Mouse (Mus musculus): ENCODE results near the gene Plpp6. TPM values are rescaled to one million over a fixed set of nuclear protein-coding genes. Genes with fewer than 3 reads are reported as not detected.

The Plpp6 gene
- total RNA-seq (2014; rRNA removed; ENCODE audit: low replicate concordance) (8.8 and 13.0 TPM in 2 replicates), polyA plus RNA-seq (2015; fragmentation: Nextera tagmentation; extraction: Ambion mirVana) (4.4 and 5.5 TPM in 2 replicates)

DNA sequence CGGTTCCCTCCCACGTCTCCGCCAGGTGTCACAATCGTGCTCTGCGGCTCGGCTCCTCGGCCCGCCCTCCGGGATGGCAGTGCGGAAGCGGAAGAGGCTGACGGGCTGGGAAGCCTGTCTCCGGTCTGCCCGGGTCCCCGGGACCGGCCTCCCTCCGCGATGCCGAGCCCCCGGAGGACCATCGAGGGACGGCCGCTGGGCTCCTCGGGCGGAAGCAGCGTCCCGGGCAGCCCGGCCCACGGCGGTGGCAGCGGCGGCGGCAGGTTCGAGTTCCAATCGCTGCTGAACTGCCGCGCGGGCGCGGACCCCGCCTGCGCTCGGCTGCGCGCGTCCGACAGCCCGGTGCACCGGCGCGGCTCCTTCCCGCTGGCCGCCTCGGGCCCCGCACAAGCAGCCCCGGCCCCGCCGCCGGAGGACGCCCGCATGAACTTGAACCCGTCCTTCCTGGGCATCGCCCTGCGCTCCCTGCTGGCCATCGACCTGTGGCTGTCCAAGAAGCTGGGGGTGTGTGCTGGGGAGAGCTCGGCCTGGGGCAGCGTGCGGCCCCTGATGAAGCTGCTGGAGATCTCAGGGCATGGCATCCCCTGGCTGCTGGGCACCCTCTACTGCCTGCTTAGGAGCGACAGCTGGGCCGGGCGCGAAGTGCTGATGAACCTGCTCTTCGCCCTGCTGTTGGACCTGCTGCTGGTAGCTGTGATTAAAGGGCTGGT is at the start of gene Plpp6:
Plpp6 (plus strand) TSS at position 112 of the 710 bp plus-strand sequence.
- TF ChIP-seq CTCF (IDR thresholded peaks at IDR 0.05; ENCODE audit: low read depth) (peak; percentile 58), EP300 (IDR thresholded peaks at IDR 0.05; ENCODE audit: low read depth) (no peak)
- WGBS: under 1% methylated on average over 44 of the region's 73 CpGs

DNA sequence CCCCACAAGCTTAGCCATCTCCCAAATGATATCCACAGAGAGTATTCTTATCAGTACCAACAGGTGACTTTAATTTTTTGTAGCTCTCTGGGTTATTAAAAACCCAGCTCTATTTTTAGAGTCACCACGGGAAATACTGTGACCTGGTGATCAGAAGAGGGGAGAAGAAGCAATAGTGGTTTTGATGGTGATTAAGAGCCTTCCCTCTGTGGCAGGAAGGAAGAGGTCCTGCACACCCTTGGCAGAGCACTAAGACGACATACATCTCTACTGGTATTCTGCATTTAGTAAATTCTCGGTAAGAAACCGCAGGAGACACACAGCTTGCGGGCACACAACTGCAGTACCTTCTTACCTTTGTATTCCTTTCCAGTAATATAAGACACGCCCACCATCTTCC is 49.2 kb upstream of the Plpp6 start:
- Histone ChIP-seq H3K27ac (ENCODE audit: low read depth) (no peak overlapping the region), H3K9ac (replicated peaks; ENCODE audit: low read depth, low read length) (no peak overlapping the region), H3K9me3 (replicated peaks; ENCODE audit: control insufficient read depth, low read length) (no peaks in the 10 kb centered on the region), H3K27me3 (ENCODE audit: control insufficient read depth, insufficient read depth, low read length) (no peaks in the 10 kb centered on the region), H3K4me3 (ENCODE audit: low read depth, low read length) (no peak overlapping the region), H3K36me3 (replicated peaks; ENCODE audit: control insufficient read depth, insufficient read depth, low read length) (no peaks in the 10 kb centered on the region), H3K4me2 (ENCODE audit: low read depth, low read length) (no peak overlapping the region), H3K4me1 (ENCODE audit: control insufficient read depth, insufficient read depth) (no peaks in the 10 kb centered on the region)
- TF ChIP-seq CTCF (IDR thresholded peaks at IDR 0.05; ENCODE audit: low read depth): no peak
- no peak for TF ChIP-seq EP300 (IDR thresholded peaks at IDR 0.05; ENCODE audit: low read depth)
- 55% methylated on average over 6 of the region's 6 CpGs for WGBS
- no peak for ATAC-seq (ENCODE audit: insufficient read depth, low read depth)
- no peak for DNase-seq (ENCODE audit: low spot score)

More for the DNA sequence above, at the start of gene Plpp6:
- Histone ChIP-seq H3K27me3 (ENCODE audit: control insufficient read depth, insufficient read depth, low read length) (no peaks in the 10 kb centered on the region), H3K4me2 (ENCODE audit: low read depth, low read length) (peak within 1 kb of the TSS; percentile 77), H3K9ac (replicated peaks; ENCODE audit: low read depth, low read length) (peak within 1 kb of the TSS; percentile 92), H3K4me1 (ENCODE audit: control insufficient read depth, insufficient read depth) (peaks cover 19% of the 10 kb centered on the region), H3K27ac (ENCODE audit: low read depth) (peak within 1 kb of the TSS; percentile 96), H3K9me3 (replicated peaks; ENCODE audit: control insufficient read depth, low read length) (no peaks in the 10 kb centered on the region), H3K36me3 (replicated peaks; ENCODE audit: control insufficient read depth, insufficient read depth, low read length) (no peaks in the 10 kb centered on the region), H3K4me3 (ENCODE audit: low read depth, low read length) (peak within 1 kb of the TSS; percentile 97)
- peak; percentile 86 for ATAC-seq (ENCODE audit: insufficient read depth, low read depth)
- DNase-seq (ENCODE audit: low spot score): peak; percentile 60

DNA sequence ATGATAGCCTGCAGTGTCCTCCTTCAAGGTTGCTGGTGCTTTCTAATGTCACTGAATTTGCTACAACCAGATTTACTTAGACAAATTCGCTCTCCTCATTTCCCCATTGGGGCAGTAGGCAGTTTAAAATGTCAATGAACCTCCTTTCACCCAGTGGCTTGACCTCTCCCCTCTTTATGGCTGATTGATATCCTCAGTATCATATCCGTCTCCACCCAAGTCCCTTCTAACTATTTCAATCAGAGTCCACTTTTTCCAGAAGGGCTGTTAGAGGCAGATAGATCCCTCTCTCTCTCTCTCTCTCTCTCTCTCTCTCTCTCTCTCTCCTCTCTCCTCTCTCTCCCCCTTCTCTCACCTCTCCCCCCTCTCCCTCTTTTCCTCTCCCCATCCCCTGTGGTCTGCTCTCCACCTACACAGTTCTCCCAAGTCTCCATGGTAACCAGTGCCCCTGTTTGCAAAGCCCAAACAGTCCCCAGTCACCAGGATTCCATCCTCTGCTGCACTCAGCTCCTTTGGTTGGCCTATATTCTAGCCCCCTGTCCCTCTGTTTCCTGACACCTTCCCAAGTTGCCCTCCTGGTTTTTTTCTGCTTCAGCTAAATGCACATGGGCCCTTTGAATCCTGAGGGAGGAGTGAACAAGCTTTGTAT is 48.0 kb upstream of the Plpp6 start:
- Histone ChIP-seq H3K27ac (ENCODE audit: low read depth) (no peak overlapping the region), H3K4me2 (ENCODE audit: low read depth, low read length) (no peak overlapping the region), H3K36me3 (replicated peaks; ENCODE audit: control insufficient read depth, insufficient read depth, low read length) (no peaks in the 10 kb centered on the region), H3K27me3 (ENCODE audit: control insufficient read depth, insufficient read depth, low read length) (no peaks in the 10 kb centered on the region), H3K9ac (replicated peaks; ENCODE audit: low read depth, low read length) (no peak overlapping the region), H3K9me3 (replicated peaks; ENCODE audit: control insufficient read depth, low read length) (no peaks in the 10 kb centered on the region), H3K4me1 (ENCODE audit: control insufficient read depth, insufficient read depth) (no peaks in the 10 kb centered on the region), H3K4me3 (ENCODE audit: low read depth, low read length) (no peak overlapping the region)
- WGBS: 92% methylated on average over 2 of the region's 2 CpGs
- no peak for DNase-seq (ENCODE audit: low spot score)
- no peak for ATAC-seq (ENCODE audit: insufficient read depth, low read depth)
- no peak for TF ChIP-seq CTCF (IDR thresholded peaks at IDR 0.05; ENCODE audit: low read depth)
- TF ChIP-seq EP300 (IDR thresholded peaks at IDR 0.05; ENCODE audit: low read depth): no peak

DNA sequence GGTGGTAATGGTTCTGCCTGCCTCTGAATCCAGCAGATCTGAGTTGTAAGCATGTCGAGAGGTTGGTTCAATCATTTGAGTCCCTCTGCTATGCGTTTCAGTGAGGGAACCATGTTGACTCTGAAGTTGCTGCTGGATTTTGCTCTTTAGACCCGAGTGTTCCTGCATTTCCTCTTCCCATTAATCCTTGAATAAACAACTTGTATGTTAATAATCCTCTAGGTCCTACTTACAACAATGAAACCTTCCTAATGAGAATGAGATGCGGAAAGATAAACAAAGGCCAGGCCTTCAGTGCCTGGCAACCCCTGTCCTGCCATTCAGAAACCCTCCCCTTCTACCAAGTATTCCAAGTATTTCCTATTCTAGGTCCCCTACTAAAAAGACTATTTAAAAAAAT is 47.3 kb upstream of the Plpp6 start:
- Histone ChIP-seq H3K4me3 (ENCODE audit: low read depth, low read length) (no peak overlapping the region), H3K27me3 (ENCODE audit: control insufficient read depth, insufficient read depth, low read length) (no peaks in the 10 kb centered on the region), H3K4me2 (ENCODE audit: low read depth, low read length) (no peak overlapping the region), H3K36me3 (replicated peaks; ENCODE audit: control insufficient read depth, insufficient read depth, low read length) (no peaks in the 10 kb centered on the region), H3K9ac (replicated peaks; ENCODE audit: low read depth, low read length) (no peak overlapping the region), H3K27ac (ENCODE audit: low read depth) (no peak overlapping the region), H3K4me1 (ENCODE audit: control insufficient read depth, insufficient read depth) (no peaks in the 10 kb centered on the region), H3K9me3 (replicated peaks; ENCODE audit: control insufficient read depth, low read length) (no peaks in the 10 kb centered on the region)
- DNase-seq (ENCODE audit: low spot score): no peak
- no peak for ATAC-seq (ENCODE audit: insufficient read depth, low read depth)
- TF ChIP-seq CTCF (IDR thresholded peaks at IDR 0.05; ENCODE audit: low read depth) (no peak), EP300 (IDR thresholded peaks at IDR 0.05; ENCODE audit: low read depth) (no peak)
- WGBS: 66% methylated on average over 4 of the region's 4 CpGs

DNA sequence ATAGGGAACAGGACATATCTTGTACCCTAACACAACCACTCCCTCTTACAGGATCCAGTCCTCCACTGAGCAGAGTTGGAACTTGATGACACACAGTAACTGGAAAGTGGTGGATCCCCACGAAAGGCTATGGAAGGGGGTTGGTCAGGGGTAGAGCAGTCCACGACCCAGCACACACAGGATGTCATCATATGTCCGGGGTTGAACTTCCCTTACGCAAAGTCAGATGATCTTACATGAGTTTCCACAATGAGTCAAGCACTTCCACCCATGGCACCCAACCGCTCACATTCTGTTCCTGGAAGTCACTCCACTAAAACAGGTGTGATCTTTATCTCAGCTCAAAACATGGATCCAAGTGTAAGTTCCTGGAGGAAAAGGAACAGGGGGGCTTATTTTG is 45.9 kb upstream of the Plpp6 start:
- WGBS: 84% methylated on average over 5 of the region's 5 CpGs
- no peak overlapping the region for H3K27ac ChIP-seq (ENCODE audit: low read depth)
- DNase-seq (ENCODE audit: low spot score) (no peak), ATAC-seq (ENCODE audit: insufficient read depth, low read depth) (no peak)
- no peak overlapping the region for H3K4me3 ChIP-seq (ENCODE audit: low read depth, low read length)
- H3K27me3 ChIP-seq (ENCODE audit: control insufficient read depth, insufficient read depth, low read length): no peaks in the 10 kb centered on the region
- no peak for TF ChIP-seq EP300 (IDR thresholded peaks at IDR 0.05; ENCODE audit: low read depth)
- no peak for TF ChIP-seq CTCF (IDR thresholded peaks at IDR 0.05; ENCODE audit: low read depth)
- no peak overlapping the region for H3K9ac ChIP-seq (replicated peaks; ENCODE audit: low read depth, low read length)
- no peaks in the 10 kb centered on the region for H3K9me3 ChIP-seq (replicated peaks; ENCODE audit: control insufficient read depth, low read length)
- H3K4me1 ChIP-seq (ENCODE audit: control insufficient read depth, insufficient read depth): no peaks in the 10 kb centered on the region
- no peak overlapping the region for H3K4me2 ChIP-seq (ENCODE audit: low read depth, low read length)
- H3K36me3 ChIP-seq (replicated peaks; ENCODE audit: control insufficient read depth, insufficient read depth, low read length): no peaks in the 10 kb centered on the region

Measured in heart, postnatal 0 days (tissue).